Mouse (Mus musculus) adrenal gland, adult 18-20 months (tissue): Measurements from ENCODE around the gene Bbof1. TPM values are rescaled to one million over a fixed set of nuclear protein-coding genes. Genes with fewer than 3 reads are reported as not detected.

Experiments
- DNase-seq, 2 experiments: peaks; one replicate each; pipeline ENCODE4 v3.0.0; 2021 to 2022; ENCODE audit warnings: low spot score in 2 of 2
- long read RNA-seq, 2 experiments: library from polyadenylated mRNA; stranded (forward); transcript quantifications; one replicate each; pipeline ENCODE4 v2.0.0; 2021
- total RNA-seq, 2 experiments: library from RNA; stranded (reverse); gene quantifications; 1 replicate in 1 of 2; 2 replicates in 1 of 2; pipeline ENCODE4 v1.2.3; 2021

Bbof1 gene
- total RNA-seq: 1 to 10 TPM; 1.4 to 1.5 TPM
- long read RNA-seq, experiment 1, partial matches to known transcripts: 0 of 1 reads
- long read RNA-seq, experiment 1, other reads (novel, unspliced or antisense): 0 of 1 reads
- long read RNA-seq, experiment 2, partial matches to known transcripts: 0 of 6 reads
- long read RNA-seq, experiment 2, other reads (novel, unspliced or antisense): 6 of 6 reads

DNA sequence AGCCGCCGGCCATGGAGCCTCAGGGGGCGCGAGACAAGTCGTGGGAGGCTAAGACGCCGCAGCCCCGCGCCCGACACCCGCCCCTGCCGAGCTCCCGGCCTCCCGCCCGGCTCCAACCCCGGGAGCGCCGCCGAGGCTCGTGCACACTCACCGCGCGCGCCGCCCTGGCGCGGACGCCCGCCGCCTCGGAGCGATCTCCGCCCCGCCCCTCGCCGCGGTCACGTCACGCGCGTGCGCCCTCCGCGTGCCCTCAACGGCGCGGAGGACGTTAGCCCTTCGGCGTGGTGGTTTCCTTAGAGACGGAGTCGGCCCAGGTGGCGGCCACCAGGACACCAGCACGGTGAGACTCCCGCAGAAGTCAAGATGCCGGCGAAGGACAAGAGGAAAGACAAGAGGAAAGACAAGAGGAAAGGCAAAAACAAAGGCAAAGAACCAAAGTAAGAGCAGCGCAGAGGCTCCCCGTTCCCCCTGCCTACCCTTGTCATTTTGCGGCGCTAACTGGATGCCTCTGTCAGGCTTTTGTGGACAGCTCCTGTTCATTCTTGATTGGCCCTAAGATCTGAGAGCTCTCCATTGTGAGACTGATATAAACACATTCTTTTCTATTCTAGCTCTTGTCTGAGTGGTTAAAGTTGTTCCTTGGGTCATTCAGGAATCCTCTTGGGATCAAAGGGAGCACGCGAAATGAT lies at the start of gene Bbof1, which contains the start of gene Entpd5:
TSS of gene Bbof1 (plus strand) at position 253 of the 689 bp plus-strand sequence.
TSS of gene Entpd5 (minus strand) at position 211 of the 689 bp plus-strand sequence.
- peak; percentile 91 to 93 for DNase-seq

DNA sequence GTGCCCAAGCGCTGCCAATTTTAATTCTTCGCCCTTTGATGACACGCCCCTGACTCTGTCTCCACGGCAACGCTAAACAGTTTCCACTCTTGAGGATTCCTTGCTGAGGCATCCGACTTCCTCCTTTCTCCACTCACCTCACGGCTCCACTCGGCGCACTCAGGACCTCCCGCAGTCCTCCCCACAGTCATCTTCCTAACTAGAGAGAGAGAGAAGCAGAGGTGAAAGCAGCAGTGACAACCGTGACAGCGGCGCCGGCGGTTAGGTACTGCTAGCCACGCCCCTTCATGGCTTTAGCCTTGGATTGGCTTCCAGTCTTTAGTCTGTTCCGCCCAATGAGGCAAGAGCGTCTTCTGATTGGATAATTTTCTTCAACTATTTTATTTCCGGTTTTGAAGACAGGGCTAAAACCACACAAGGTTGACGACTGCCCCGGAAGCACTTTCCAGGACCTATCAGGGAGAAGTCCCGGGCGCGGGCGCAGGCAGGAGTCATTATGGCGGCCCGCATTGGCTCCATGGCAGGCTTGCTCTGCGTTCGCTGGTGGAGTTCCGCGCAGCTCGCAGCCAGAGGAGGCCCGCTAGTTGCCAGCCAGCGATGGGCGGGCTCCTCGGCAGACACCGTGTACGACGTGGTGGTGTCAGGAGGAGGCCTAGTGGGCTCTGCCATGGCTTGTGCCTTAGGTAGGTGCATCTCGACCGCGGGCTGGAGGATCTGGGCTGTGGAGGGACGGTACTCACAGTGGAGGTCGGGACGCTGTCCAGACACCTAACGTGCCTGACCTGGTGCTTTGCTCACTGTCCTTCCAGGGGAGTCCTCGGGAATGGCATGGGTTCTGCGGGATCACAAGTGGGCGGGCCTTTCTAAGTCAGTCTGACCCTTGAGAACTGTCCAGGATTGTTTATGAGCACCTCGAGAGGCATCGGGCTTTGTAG lies 47.0 kb upstream of the Bbof1 start, which contains the start of the genes Coq6 and Fam161b:
TSS of gene Coq6 (plus strand) at position 103 of the 935 bp plus-strand sequence.
TSS of gene Fam161b (minus strand) at position 279 of the 935 bp plus-strand sequence.
- peak; percentile 83 to 88 for DNase-seq

DNA sequence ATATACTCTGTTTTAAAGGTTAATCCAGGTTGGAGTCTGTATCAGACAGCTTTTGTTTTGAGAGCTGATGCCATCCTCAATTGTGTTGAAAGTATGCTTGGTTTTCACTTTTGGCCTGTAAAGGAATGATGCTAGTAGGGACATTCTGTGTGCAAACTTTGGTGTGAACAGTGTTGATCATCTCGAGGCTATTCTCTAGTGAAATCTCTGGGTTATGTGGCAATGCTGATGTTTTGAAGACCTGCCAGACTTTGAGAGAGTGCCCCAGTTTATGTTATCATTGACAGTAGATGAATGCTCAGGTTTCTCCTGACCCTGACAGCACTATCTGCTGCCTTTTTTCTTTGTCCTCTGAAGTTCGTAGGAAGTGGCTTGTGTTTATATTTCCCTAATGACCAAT lies 46.0 kb upstream of the Bbof1 start:
- no peak for DNase-seq

DNA sequence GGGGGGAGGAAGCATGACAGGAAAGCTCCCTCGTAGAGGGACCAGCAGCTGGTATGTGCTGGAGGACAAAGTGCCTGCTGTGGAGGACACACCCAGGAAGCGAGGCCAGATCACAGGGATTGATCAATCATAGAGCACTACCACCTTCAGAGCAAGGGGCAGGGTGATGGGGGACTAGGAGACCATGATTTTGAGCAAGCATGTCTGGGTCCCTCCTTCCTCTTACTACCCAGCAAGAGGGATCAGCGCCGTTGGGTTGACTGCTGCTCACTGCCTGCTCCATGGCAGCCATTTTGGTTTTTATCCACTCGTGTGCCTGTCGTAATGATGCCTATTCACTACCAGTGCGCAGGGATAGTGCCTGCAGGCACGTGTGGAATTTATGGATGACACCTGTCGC lies 44.6 kb upstream of the Bbof1 start:
- no peak for DNase-seq

DNA sequence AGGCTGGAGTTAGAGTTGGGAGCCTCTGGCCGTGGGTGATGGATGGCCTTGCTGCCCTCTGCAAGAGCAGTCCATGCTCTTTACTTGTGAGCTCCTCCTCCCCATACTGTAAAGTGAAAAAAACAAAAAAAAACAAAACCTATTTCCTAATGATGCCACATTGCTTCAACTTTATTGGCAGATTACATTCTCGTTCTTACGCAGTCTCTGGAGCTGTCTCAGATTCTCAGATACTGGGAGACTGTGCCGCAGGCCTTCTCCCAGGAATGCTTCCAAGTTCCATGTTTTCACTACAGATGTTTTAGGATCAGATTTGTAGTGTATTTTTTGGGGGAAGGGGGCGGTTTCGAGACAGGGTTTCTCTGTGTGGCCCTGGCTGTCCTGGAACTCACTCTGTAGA lies 43.7 kb upstream of the Bbof1 start:
- DNase-seq: no peak

DNA sequence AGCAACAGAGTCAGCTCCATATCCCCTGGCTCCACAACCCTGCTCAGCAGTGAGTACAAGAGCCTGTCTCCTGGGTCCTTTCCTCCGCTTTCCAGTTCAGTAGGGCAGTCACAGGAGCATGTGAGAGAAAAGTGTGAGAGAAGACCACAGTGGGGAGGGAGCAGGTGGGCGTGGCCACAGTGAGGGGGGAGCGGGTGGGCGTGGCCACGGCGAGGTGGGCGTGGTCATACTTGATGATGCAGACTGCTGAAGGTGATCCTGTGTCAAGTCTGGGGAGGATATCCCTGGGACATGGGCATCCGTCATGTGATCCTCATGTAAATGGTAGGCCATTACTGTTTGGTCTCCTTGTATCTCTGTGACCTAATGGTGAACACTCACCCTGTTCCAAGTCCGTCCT lies 41.9 kb upstream of the Bbof1 start:
- no peak for DNase-seq

DNA sequence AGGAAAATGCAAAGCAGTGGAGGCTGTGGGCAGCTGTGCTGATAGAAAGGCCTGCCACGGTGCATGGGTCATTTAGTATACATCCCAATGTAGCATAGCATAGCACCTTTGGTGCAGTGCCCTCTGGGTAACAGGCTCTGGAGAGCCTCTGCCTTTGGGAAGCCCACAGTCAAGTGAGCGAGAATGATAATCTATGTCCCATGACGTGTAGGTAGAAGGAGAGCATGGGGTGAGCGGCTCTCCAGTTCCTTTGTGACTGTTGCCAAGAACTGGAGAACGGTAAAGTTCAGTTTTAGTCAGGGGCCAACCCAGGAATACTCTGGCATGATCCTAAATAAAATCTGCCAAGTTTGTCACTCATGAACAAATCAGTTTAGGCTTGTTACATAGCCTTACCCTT lies 37.2 kb upstream of the Bbof1 start:
- no peak for DNase-seq

DNA sequence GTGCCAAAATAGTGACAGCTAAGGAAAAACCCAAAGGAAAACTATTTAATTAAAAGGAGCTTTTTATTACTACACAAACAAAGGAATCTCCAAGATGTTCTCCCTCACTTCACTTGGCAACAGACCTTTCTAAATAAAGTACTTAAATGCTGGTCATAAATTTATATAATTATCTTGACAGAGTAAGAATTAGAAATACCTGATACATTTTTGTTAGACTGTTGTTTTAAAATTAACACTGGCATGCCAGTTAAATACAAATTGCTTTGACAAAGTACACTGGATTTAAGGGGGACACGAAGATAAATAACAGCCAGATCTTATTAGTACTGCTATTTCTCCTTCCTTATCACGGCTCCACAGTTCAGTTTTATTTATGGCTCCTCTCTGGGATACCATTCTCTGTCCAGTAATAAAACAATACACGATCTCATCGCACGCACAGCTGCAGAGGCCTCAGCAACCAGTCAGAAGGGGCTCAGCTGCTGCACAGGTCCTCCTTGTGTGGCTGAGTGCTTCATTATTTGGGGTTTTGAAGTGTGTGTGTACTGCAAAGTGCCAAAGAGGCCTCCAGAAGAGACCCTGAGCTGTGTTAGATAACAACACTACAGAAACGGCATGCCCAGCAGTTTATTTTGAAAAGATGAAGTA lies 34.9 kb upstream of the Bbof1 start:
- no peak for DNase-seq

DNA sequence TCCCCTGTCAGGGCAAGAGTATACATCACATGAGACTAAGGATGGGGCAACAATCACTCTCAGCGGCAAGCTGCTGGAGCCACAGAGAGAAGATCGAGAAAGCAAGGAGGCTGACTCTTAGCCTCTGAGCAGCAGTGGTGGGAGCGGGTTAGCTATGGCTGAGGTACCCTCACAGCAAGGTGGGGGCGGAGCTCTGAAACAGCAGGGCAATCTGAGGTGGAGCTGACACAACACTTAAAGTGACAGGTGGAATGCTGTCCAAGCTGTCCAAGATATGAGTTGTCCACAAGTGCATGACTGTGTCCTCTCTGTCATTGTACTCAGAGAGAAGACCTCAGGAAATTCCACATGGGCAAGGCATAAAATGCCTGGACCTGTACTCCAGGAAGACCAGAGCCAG lies 26.5 kb upstream of the Bbof1 start:
- no peak for DNase-seq

DNA sequence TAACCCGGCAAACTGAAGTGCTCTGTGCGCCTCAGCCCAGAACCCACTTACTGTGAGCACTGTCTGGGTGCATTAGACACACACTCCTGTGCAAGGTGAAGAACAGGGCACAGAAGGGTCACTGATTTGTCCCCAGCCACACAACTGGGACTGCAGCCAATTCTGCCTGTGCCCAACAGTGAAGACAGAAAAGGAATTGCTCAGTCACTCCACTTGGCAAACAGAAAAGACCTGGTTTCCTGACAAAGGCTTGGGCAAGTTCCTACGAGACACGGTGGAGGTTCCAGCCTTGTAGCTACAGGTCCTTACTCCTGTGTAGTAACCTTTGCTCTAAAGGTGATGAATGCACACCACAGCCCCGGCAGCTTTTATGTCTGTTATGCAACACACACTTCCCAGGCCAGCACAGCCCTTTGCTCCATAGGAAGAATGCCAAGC lies 24.2 kb upstream of the Bbof1 start:
- DNase-seq: no peak

DNA sequence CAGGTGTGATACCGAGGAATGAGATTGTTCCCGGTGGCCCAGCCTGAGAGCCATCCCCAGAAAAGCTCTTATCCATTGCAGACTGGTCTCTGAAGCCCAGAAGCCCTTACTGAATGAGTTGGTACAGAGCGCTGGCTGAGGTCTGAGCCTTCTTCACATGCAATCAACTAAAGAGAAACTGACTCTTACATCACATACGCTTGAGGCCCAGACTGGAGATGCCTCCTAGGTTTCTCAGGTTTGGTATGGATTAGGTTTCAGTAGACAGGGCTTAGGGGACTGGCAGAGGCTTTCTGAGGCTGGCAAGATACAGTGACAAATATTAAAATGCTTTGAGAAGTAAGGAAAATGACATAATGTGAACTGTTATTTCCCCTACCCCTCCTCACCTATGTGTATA lies 23.5 kb upstream of the Bbof1 start:
- no peak for DNase-seq

DNA sequence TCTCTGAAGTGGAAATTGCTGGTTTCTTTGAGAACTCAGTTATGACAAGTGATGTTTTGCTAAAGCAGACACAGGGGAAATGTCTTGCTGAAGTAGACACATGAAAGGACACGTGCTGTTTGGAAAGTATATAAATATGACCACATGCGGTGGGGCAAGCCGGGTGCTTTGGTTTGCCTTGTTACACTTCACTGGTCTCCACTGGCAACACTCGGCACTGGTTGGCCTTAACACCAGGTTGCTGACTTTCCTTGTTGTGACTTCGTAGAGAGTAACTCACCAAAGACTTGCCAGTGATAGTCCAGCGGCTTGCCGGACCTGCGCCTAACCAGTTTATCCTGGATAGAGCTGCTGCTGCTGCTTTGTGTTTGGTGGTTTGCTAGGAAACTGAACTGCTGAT lies 20.8 kb upstream of the Bbof1 start:
- DNase-seq: no peak

DNA sequence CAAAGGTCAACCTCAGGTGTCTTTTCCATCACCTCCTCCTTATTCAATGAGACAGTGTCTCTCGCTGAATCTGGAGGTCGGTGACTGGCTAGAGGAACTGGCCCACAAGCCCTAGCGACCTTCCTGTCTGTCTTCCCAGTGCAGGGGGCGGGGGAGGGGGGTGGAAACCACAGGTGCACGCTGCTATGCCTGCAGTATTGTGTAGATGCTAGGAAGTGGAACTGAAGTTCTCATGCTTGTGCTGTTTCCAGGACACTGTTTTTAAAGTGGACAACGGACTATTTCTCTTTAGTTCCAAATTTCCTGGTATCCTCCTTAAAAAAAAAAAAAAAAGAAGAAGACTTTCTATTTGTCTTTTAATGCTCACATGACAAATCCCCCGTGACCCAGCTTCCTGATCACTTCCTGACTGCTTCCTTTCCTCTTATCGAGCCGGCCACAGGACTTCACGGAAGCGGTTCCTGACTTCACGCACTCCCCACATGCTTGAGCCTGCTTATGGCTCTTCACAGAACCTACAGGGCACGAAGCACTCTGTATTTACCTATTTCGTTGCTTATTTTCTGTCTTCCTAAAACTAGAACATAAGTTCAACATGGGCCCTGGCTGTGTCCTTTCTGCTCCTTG lies 20.0 kb upstream of the Bbof1 start:
- no peak for DNase-seq

DNA sequence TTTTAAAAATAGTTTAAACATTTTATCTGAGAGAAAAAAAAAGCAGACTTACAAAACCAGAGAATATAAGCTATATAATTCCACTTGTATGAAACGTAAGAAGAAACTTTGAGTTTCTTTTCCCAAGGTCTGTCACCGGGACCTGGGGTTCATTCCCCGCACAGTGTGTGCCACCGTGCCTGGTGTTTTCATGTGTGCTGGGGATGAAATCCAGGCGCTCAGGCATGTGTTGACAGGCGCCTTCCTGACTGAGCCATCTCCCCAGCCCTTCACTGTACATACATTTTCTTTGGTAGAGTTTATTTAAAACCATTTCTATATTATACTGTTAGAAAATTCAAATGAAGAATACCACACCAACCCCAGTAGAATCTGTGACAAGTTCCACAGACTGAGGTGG lies 18.5 kb upstream of the Bbof1 start:
- no peak for DNase-seq

DNA sequence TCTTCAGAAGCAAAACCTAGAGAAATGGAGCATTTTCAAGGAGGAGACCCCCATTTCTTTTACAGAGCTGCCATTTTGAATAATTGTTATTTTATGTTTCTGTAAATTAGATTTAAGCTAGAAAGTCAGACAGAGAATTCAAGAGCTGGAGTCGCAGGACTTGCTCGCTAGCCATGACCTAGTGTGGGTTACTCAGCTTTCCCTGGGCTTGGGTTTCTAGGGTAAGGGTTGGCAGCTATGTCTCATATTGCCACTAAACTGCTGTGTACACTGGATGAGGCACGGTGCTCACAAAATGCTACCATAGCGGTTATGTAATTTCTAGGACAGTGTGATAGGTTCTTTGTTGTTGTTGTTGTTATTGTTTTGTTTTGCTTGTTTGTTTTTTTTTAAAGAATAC lies 16.2 kb upstream of the Bbof1 start:
- DNase-seq: no peak

DNA sequence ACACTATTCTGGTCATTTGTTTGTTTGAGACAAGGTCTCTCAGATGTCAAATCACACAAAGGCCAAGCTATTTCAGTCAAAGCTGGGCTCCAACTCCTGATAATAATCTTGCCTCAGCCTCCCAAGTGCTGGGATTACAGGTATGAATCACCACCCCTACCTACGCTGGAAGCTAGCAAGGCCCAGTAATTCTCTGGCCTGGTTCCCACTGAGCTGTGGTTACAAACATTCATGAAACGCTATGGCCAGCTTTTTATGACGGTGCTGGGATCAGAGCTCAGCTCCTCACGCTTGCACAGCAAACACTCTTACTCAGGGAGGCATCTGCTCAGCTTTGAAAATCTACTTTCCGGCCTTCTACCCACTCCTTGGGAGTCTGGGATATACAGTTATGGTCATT lies 15.0 kb upstream of the Bbof1 start:
- no peak for DNase-seq

DNA sequence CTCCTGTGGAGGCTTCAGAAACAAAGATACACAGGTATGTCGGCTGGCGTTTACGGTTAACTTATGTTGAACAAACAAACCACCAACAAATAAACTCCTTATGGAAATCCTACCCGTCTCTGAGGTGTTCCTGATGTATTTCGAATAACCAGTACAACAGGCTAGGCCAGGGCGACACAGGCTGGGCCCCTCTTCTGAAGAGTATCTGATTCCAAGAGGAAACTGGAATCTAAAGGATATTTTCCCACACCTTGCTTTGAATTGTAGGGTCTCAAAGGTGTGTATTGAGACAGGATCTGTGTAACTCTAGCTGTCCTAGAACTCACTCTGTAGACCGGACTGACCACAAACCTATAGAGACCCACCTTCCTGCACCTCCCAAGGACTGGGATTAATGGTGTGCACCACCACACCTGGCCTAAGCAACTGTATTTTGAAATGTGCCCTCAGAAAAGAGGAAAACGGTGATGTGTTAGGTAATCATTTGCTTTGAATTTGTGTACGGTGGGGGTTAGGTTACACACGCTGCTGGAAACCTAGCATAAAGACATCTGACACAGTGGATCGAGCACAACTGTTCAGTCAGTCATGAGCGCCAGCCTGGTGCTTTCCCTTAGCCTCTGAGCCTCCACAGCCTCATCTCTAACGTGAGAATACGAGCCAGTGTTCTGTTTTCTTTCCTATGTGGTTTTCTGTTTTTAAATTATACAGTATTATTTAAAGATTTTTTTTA lies 11.8 kb upstream of the Bbof1 start:
- DNase-seq: no peak

DNA sequence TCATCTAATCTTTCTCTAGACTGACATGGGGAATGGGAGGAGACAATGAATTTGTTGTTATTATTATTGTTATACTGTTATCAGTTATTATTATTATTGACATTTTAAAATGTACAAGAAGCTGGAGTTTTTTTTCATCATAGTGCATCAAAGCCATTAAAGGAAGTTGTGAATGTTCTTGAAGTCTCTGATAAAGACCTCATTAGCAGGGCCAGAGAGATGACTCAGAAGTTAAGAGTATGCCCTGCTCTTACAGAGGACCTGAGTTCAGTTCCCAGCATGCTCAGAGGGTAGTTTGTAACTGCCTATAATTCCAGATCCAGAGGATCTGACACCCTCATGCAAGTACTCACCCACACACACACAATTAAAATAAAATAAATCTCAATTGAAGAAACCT lies 11.2 kb upstream of the Bbof1 start:
- DNase-seq: no peak

DNA sequence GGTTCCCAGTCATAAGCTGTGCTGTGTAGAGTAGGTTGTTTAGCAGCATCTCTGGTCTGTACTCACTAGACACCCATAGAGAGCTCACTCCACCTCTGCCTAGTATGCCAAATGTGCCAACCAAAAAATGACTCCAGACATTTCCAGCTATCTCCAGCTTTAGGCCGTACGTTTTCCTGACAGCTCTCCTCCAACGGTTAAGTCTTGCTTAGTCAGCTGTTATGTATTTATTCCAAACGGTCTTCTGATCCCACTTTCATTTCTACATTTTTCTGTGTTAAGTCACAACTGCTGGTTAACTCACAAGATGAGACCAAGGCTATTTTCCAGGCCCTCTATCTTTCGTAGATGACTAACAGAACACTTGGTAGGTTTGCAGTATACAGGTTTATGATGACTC lies 10.2 kb upstream of the Bbof1 start:
- DNase-seq: no peak

DNA sequence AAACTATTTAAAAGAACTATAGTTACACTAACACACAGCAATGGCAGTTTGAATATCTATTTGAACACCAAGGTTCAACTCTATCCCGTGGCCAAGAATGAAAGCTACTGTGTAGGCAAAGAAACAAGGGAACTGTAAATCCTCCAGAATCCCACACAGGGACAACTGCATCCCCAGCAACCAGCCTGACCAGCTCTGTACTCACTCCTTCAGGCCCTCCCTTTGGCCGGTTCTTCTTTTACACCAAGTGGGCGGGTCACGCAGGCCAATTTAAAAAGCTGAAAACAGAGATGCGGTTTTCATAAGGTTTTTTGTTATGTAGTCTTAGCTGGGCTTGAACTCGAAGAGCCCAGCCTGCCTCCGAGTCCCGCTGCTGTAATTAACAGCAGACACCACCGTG lies 9.7 kb upstream of the Bbof1 start:
- no peak for DNase-seq
